Mouse (Mus musculus) layer of hippocampus, adult 9-10 months (tissue): ENCODE measurements at regions not wholly inside any gene's neighbourhood (a gene's known extent, or its start where the extent isn't known, plus 50 kb on each side); places are given as distances from the start of the nearest gene placed in this dataset.

Experiments
- DNase-seq: peaks from one replicate; pipeline ENCODE4 v3.0.0; 2022; ENCODE audit warnings: low spot score

- no peak for DNase-seq
Observed at GRCm38 (mm10) chr6:67186537-67187274, 51.3 kb upstream of the Serbp1 start.

DNA sequence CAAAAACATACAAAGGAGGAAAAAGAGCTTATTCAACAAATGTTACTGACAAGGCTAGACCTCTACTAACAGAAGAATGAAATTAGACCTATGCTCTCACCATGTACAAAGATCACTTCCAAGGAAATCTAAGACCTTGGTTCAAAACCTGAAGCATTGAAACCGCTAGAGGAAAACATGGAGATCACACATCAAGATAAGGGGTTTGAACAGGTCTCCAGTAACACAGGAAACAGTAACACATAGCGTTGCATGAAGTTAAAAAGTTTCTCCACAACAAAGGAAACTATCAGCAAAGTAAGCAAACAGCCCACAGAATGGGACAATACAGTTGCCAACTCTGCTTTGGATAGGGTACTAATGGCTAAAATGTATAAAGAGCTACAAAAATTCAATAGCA is 53.3 kb upstream of the Serbp1 start:
- no peak for DNase-seq

DNA sequence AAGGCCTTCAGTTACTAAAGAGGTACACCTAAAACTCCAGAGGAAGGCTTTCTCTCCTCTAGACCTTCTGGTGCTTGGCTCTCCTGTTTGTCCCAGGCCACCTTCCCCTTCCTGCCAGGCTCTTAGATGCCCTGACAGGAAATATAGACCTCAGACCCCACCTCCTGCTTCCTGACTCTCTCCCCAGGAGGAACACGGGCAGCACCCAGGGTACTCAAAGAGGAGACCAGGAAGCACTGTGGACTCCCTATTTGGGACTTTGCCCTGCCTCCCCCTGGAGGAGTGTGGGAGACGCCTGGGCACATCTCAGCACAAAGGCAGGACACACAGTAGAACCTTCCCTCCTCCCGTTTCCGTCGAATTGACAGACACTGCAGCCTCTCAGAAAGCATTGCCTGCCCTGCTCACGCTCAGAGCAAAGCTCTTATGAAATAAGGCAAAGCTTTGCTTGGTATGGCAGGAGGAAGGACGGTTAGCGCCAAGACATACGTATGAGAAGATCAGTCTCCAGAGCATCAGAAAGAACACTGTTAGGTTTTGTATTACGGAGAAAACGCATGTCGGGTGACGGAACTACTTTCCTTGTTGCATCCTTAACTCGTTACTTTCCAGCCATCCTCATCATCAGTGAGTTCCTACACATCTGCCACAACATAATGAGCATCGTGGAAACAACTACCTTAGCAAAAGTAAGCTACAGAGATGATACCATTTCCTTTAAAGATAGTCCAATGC is 54.3 kb upstream of the Serbp1 start:
- DNase-seq, result no peak

GRCm38 (mm10) chr6:67182453-67182852 is 55.5 kb upstream of the Serbp1 start:
- DNase-seq, result no peak

- no peak for DNase-seq
Observed at GRCm38 (mm10) chr6:67181459-67181858, 56.5 kb upstream of the Serbp1 start.

DNA sequence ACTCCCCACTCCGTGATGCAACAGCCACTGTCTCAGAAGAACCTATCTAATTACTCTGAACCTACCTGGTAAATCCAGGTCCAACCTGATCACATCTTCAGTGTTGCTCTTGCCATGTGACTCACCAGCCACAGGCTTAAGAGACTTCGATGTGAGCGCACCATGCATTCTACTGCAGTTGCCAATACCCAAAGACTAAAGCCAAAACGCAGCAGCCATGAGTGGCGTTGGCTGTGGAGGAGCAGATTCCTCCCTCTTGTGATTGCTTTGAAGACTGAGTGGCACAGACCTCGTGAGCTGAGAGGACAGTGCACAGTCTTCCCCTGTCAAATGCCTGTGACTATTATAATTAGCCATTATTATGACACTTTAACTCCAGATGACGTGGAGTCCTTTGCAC is 58.6 kb upstream of the Serbp1 start:
- DNase-seq, result no peak

GRCm38 (mm10) chr6:67178531-67178930 is 59.4 kb upstream of the Serbp1 start:
- DNase-seq, result no peak

GRCm38 (mm10) chr6:67178101-67178500 is 59.9 kb upstream of the Serbp1 start:
- no peak for DNase-seq

GRCm38 (mm10) chr6:67170674-67170946 is 67.4 kb upstream of the Serbp1 start:
- DNase-seq, result no peak

DNA sequence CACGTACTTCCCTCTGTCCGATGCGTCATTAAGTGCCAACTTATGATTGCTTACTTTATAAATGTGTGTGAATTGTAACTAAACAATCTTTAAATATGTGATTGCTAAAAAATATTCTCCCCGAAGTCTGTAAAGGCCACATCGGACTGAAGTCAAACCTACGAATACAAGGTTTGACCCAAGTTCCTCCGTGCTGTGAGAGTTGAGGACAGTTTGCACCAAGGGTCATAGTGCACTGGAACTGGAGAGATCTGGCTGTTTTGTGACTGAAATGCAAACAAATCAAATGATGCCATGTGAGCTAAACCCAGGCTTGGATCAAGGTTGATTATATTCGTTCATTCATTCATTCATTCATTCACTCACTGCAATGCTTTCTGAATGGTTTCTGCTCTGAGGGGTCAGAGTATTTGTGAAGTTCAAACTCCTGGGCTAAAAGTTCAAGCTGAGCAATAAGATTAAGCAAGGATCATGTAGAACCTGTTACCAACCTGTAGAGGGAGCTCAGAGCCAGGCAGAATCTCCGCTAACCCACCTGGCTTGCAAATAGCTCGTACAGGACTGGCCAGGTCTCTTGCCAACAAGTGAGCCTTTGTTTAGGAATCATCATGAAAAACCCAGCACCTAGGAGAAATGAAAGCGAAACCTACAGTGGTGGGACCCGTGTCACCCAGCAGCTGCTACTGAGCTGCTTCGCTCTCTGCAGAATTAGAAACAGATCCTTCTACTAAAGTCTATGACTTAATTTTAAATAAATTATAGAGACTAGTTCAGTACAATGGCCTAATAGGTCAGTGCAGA is 67.9 kb upstream of the Serbp1 start:
- no peak for DNase-seq

GRCm38 (mm10) chr6:67168803-67169202 is 69.2 kb upstream of the Serbp1 start:
- DNase-seq, result no peak

DNA sequence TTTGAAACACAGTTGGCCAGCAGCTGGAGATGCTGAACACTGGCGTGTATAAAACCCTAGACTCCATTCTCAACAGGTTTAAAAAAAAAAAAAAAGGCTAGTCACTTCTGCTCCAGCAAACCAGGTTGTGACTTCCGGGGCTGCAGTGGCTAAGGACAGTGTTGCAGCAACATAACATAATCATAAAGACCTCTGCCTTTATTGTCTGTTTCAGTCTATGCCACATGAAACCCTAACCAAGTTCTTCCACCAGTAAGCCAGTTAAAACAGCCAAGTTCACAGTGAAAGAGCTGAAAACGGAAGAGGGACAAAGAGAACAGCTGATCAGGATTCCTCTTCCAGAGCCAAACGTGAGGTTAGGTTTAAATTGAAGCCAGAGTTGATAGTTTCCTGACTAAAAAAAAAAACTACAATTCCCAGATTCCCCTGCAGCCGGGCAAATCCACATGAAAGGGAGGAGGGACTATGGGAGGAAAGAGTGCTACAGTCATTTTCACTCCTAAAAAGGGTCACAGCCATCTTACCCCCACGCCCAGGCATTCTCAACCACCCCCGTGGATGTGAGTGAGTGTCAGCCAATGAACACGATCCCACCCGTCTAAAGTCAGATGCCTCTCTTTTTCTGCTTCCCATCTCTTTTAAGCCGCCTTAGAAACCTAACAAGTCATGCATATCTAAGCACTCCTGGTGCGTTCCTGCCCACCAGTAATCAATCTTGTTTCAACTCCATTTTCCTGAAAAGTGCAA is 69.8 kb upstream of the Serbp1 start:
- peak; percentile 47 for DNase-seq

GRCm38 (mm10) chr6:67165091-67165490 is 72.9 kb upstream of the Serbp1 start:
- no peak for DNase-seq

GRCm38 (mm10) chr6:67163947-67164346 is 74.0 kb upstream of the Serbp1 start:
- DNase-seq, result no peak

DNA sequence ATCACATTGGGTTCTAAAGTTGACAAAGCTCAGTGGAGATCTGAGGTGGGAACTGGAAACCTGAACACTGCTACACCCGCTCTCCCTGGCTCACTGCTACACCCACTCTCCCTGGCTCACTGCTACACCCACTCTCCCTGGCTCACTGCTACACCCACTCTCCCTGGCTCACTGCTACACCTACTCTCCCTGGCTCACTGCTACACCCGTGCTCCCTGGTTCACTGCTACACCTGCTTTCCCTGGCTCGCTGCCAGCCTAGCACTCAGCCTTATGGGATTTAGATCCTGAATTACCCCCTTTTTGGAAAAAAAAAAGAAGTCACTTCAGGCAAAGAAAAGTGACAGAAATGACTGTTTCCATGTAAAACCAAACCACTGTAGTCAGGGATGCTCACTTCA is 75.2 kb upstream of the Serbp1 start:
- DNase-seq, result no peak

DNA sequence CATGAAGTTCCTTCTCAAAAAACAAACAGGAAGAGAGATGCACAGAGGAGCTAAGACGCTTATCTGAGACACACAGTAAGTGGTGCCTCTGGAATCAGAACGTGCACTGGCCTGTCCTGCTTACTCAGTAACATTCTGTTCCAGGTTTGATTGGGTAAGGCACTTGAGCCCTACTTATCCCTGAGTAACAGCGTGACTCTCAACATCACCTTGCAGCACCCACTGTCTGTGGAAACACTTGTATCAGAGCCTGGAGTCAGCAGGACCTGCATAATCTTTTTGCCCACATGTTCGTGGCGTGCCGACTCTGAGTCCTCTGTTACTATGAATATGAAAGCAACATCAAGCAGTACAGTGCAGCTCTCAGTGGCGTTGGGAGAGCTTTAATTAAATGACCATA is 76.4 kb upstream of the Serbp1 start:
- DNase-seq, result no peak

DNA sequence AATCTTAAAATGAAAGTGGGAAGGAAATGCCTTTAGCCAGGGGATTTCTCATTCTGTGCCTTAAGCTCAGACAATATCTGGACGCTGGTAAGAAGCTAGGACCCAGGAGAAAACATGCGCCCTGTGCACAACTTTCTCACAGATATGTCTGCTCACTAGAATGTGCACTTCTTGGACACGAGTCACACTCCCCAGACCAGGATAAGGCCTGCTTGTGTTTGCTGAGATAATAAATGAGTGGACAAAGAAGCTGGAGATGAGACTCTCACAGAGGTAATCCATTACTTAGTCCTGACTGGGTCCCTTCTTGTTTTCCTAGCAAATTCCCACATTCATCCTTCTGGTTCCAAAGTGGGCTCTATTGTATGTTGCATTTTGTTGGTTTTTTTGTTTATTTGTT is 77.4 kb upstream of the Serbp1 start:
- no peak for DNase-seq

DNA sequence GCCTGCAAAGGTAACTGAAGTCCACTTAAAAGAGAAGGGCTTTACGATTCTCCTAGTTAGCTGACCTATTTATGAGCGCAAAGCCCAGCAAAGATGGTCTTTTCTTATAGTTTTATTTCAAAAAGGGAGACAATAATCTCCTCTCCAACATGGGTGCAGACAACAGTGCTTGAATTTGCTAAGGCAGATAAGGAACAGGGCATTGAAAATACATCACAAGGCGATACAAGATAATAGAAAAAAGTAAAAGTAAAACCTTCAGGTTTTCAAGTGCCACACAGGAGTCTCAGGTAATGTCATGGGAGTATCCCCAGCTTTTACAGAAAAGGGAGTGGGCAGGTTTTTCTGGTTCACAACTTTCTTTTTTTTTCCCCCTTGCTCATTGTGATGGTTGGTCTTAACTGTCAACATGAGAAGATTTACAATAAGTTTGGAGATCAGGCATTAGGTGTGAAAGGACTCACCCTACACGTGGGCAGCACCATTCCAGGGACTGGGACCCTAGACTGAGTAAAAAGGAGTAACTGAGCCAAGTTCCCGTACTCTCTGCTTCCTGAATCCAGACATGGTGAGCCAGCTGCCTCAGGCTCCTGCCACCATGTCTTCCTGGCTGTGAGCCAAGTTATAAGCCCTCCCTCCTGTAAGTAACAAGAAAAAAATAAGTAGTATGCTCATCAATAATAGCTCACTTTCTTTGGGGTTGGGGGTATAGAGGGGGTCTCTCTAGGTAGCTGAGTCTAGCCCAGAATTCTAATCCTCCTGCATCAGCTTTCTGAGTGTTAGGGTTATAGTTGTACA is 78.1 kb upstream of the Serbp1 start:
- DNase-seq, result no peak

GRCm38 (mm10) chr6:67159224-67159623 is 78.8 kb upstream of the Serbp1 start:
- DNase-seq, result no peak

GRCm38 (mm10) chr6:67158765-67159164 is 79.2 kb upstream of the Serbp1 start:
- peak; percentile 85 for DNase-seq

DNA sequence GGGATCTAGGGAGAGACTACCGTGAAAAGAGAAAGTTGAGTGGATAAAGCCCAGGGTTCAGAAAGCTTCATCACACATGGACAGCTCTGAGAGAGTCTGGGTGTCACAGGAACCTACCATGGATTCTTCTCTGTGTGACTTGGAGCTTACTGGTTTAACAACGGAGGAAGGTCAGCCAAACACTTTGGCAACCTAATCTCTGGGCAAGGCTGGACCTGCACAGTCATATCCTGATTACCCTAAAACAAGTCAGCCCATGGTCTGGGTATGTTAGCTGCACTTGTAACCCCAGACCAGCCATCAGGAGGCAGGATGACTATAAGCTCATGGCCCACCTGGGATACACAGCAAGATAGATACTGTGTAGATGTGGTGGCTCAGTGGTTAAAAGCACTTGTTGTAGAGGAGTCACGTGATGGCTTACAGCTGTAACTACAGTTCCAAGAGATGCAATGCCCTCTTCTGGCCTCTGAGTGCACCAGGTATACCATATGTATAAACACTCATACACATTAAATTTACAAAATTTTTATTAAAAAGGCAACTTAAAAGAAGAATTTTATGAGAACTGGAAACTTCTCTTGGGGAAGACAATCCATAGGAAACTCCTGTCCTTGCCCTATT is 85.0 kb upstream of the Serbp1 start:
- no peak for DNase-seq
